In genomic region chr1:58712076-58713061, GRCm38 (mm10) we compare ENCODE assay signal across 8 mouse cellular contexts. TPM values are rescaled to one million over a fixed set of nuclear protein-coding genes. Genes with fewer than 3 reads are reported as not detected.
DNase-seq lines count a peak whose midpoint lies in the region; ATAC-seq and TF ChIP-seq lines count a peak whose summit lies in the region.

No protein-coding gene starts in this region.

- H3K4me2 ChIP-seq in forebrain, embryonic 15.5 days (replicated peaks), result peak overlapping the region; percentile 62
- H3K4me2 ChIP-seq in hindbrain, embryonic 16.5 days (ENCODE audit: low read length), result peak overlapping the region; percentile 79
- H3K4me2 ChIP-seq in liver, embryonic 12.5 days, result peak overlapping the region; percentile 76

- H3K9me3 ChIP-seq in forebrain, embryonic 15.5 days, result no peaks in the 10 kb centered on the region
- H3K9me3 ChIP-seq in hindbrain, embryonic 16.5 days (ENCODE audit: control insufficient read depth, low read length), result no peaks in the 10 kb centered on the region
- no peaks in the 10 kb centered on the region for H3K9me3 ChIP-seq in liver, embryonic 12.5 days (replicated peaks)

- no peak for TF ChIP-seq CTCF in gastrocnemius, adult 2 months (IDR thresholded peaks at IDR 0.05)

- peak; percentile 42 for DNase-seq in gastrocnemius, adult 2 months
- DNase-seq in gastrocnemius, adult 8-10 months (ENCODE audit: low spot score in 2 of 2), result no peak
- peak; percentile 65 for DNase-seq in c-Kit-negative CD71-positive TER-119-positive erythroid progenitor cells, embryonic 14.5 days (ENCODE audit: low read depth, low spot score)
- peak; percentile 55 to 68 for DNase-seq in natural killer cell, adult 2 months (ENCODE audit: low spot score in 2 of 2)
- DNase-seq in right cerebral cortex, adult 2 months (ENCODE audit: low spot score in 2 of 2), result no peak

- no peaks in the 10 kb centered on the region for H3K36me3 ChIP-seq in forebrain, embryonic 15.5 days
- H3K36me3 ChIP-seq in hindbrain, embryonic 16.5 days (ENCODE audit: control insufficient read depth, insufficient read depth, low read length), result peaks cover 2% of the 10 kb centered on the region; the same call in 1 of the 2 replicates
- H3K36me3 ChIP-seq in liver, embryonic 12.5 days, result peaks cover 24% of the 10 kb centered on the region

- H3K27ac ChIP-seq in gastrocnemius, adult 2 months, result peak overlapping the region; percentile 96
- H3K27ac ChIP-seq in forebrain, embryonic 15.5 days (replicated peaks), result peak overlapping the region; percentile 90
- H3K27ac ChIP-seq in hindbrain, embryonic 16.5 days (ENCODE audit: low read depth, low read length), result peak overlapping the region; percentile 88
- peak overlapping the region; percentile 97 for H3K27ac ChIP-seq in liver, embryonic 12.5 days

- peak overlapping the region; percentile 88 for H3K4me3 ChIP-seq in gastrocnemius, adult 2 months
- peak overlapping the region; percentile 57 for H3K4me3 ChIP-seq in forebrain, embryonic 15.5 days
- peak overlapping the region; percentile 60 for H3K4me3 ChIP-seq in hindbrain, embryonic 16.5 days (ENCODE audit: low read length)
- H3K4me3 ChIP-seq in liver, embryonic 12.5 days, result peak overlapping the region; percentile 81

- 7% methylated on average over 15 of the region's 17 CpGs for WGBS in forebrain, embryonic 15.5 days
- WGBS in hindbrain, embryonic 16.5 days, result 2% methylated on average over 11 of the region's 17 CpGs
- WGBS in liver, embryonic 12.5 days (ENCODE audit: insufficient replicate concordance), result under 1% methylated on average over 15 of the region's 17 CpGs

- peaks cover 10% of the 10 kb centered on the region for H3K4me1 ChIP-seq in forebrain, embryonic 15.5 days
- H3K4me1 ChIP-seq in hindbrain, embryonic 16.5 days (ENCODE audit: control insufficient read depth, insufficient read depth, low read depth, low read length), result peaks cover 3% of the 10 kb centered on the region; the same call in 1 of the 2 replicates
- H3K4me1 ChIP-seq in liver, embryonic 12.5 days, result peaks cover 49% of the 10 kb centered on the region

- intact Hi-C loops in gastrocnemius, adult 2 months (cut with DNase I), result loop anchor here (2.0 to 5.0 kb wide), 3 partner anchors 35 to 290 kb away; partner anchors contain the start of gene Clk1

- H3K27me3 ChIP-seq in forebrain, embryonic 15.5 days, result no peaks in the 10 kb centered on the region
- H3K27me3 ChIP-seq in hindbrain, embryonic 16.5 days (replicated peaks; ENCODE audit: control insufficient read depth, insufficient read depth, low read length), result no peaks in the 10 kb centered on the region
- H3K27me3 ChIP-seq in liver, embryonic 12.5 days (replicated peaks), result no peaks in the 10 kb centered on the region

- peak overlapping the region; percentile 71 for H3K9ac ChIP-seq in forebrain, embryonic 15.5 days (replicated peaks)
- H3K9ac ChIP-seq in hindbrain, embryonic 16.5 days (ENCODE audit: low read depth, low read length), result peak overlapping the region; percentile 73
- H3K9ac ChIP-seq in liver, embryonic 12.5 days, result peak overlapping the region; percentile 91

- peak; percentile 78 for ATAC-seq in forebrain, embryonic 15.5 days (replicated peaks)
- ATAC-seq in hindbrain, embryonic 16.5 days, result peak; percentile 76
- ATAC-seq in liver, embryonic 12.5 days, result peak; percentile 87

RNA-seq across cellular contexts. Expression of gene Cflar, which starts 1.1 kb away (rescaled TPM):
- 10 to 100 TPM; 38.8 to 58.6 TPM for total RNA-seq in gastrocnemius, adult 2 months (2021)
- 10 to 100 TPM; 31.3 to 39.7 (median 38.9) TPM for total RNA-seq in gastrocnemius, adult 8-10 months (2022)
- polyA plus RNA-seq in forebrain, embryonic 15.5 days (2015; fragmentation: Nextera tagmentation; extraction: Ambion mirVana), result 18.9 and 20.6 TPM in 2 replicates
- polyA plus RNA-seq in hindbrain, embryonic 16.5 days (2015; fragmentation: Nextera tagmentation; extraction: Ambion mirVana), result 16.3 and 16.8 TPM in 2 replicates
- 17.1 and 19.0 TPM in 2 replicates for polyA plus RNA-seq in liver, embryonic 12.5 days (2016; fragmentation: Nextera tagmentation; extraction: Ambion mirVana)

RNA-seq across cellular contexts. Expression of gene Als2cr12, which starts 16.6 kb away (rescaled TPM):
- total RNA-seq in gastrocnemius, adult 2 months (2021), result not detected
- total RNA-seq in gastrocnemius, adult 8-10 months (2022), result not detected
- not detected in 2 replicates for polyA plus RNA-seq in forebrain, embryonic 15.5 days (2015; fragmentation: Nextera tagmentation; extraction: Ambion mirVana)
- not detected in 2 replicates for polyA plus RNA-seq in hindbrain, embryonic 16.5 days (2015; fragmentation: Nextera tagmentation; extraction: Ambion mirVana)
- not detected in 2 replicates for polyA plus RNA-seq in liver, embryonic 12.5 days (2016; fragmentation: Nextera tagmentation; extraction: Ambion mirVana)

Comparison
In these comparisons a context has a peak if more than half of its experiments do, and no peak if none do; other contexts are left out.
1. DNase-seq: peak in gastrocnemius, adult 2 months (single experiment), c-Kit-negative CD71-positive TER-119-positive erythroid progenitor cells, embryonic 14.5 days (single experiment) and natural killer cell, adult 2 months (2 of 2); none in gastrocnemius, adult 8-10 months (0 of 2) and right cerebral cortex, adult 2 months (0 of 2).
2. Peak in every context shown above with its lines, with median percentiles within 50 percentile points of each other: H3K27ac ChIP-seq, H3K4me3 ChIP-seq, ATAC-seq, H3K4me2 ChIP-seq and H3K9ac ChIP-seq.